Mouse (Mus musculus) cerebellum, adult 11 months (tissue): ENCODE measurements at regions not wholly inside any gene's neighbourhood (a gene's known extent, or its start where the extent isn't known, plus 50 kb on each side); places are given as distances from the start of the nearest gene placed in this dataset.

Source experiments
- DNase-seq: peaks from one replicate; pipeline ENCODE4 v3.0.0; 2022

DNA sequence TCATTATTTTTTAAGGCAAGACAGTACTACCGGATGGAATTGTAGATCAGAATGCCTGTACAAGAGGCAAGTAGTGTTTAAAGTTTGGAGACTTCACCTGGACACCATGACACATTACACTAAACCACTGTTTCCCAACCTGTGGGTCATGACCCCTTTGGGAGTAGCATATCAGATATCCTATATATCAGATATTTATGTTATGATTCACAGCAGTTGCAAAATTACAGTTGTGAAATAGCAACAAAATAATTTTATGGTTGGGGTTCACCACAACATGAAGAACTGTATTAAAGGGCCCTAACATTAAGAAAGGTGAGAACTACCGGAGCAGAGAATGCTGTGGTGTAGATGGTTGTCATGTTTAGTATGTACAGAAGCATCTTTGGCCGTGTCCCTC, 413.2 kb upstream of the Cd180 start:
- DNase-seq = no peak

DNA sequence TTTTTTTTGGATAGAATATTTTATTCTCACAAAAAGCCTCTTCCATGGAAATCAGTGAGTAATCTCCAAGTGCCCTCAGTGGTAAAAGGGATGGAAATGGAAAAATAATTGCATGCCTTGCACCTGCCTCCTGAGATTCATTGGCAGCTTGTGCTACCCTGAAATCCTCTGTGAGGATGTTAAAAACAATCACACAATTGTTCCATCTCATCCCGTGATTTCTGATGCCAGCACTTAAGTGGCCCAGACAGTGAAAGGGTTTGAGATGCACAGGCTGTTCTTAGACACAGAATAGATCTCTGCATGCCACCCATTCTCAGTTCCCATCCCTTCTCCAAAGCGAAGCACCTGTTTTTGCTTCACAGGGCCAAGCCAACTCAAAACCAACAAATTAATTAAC, 398.9 kb upstream of the Cd180 start:
- DNase-seq = no peak

DNA sequence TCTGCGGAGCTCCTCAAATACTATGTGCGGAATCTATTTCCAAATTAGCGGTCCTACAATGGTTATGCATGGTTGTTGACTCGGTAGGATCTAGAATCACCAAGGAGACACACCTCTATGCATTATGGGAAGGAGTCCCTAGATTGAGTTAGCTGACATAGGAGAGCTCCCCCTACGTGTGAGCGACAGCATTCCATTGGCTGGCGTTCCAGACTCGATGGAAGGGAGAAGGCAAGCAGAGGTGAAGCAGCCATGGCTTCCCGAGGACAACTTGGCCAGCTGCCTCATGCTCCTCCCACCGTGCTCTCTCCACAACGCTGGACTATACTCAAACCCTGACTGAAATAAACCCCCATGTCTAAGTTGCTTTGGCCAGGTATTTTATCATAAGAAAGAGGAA, 398.3 kb upstream of the Cd180 start:
- DNase-seq = no peak

DNA sequence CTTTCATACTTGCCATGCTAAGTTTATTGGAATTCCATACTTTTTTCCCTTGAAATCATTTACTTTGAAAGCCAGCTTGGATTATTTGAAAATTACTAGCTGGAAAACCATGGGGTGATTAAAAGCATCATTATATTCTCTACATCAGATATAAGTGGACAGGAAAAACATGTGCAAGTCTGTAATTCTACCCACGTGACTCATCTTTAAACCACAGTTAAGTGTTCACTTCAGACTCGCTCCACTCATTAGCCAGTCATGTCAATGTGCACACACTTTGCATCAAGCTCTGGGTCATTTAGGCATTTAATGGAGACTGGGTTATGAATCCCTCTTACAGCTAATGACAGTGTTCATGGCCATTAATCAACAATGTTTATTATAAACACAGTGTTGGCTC, 385.4 kb upstream of the Cd180 start:
- no peak for DNase-seq

DNA sequence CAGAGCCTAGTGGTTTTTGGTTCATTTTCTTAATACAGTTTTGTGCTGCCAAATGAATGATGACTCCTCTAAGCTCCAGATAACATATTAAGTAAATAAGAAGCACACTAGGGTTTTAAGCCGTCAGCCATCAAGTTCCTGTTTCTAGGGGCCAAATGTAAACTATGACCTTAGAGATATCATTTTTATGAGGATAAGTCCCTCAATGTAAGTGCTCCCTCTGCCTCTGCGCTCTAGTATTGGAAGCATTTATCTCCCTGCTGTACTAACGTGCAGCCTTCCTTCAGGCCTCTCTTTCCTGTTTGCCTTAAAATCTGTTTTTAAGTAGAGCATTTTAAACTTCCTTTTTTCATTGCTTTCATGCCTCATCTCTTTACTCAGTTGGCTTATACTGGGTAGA, 381.3 kb upstream of the Cd180 start:
- no peak for DNase-seq

DNA sequence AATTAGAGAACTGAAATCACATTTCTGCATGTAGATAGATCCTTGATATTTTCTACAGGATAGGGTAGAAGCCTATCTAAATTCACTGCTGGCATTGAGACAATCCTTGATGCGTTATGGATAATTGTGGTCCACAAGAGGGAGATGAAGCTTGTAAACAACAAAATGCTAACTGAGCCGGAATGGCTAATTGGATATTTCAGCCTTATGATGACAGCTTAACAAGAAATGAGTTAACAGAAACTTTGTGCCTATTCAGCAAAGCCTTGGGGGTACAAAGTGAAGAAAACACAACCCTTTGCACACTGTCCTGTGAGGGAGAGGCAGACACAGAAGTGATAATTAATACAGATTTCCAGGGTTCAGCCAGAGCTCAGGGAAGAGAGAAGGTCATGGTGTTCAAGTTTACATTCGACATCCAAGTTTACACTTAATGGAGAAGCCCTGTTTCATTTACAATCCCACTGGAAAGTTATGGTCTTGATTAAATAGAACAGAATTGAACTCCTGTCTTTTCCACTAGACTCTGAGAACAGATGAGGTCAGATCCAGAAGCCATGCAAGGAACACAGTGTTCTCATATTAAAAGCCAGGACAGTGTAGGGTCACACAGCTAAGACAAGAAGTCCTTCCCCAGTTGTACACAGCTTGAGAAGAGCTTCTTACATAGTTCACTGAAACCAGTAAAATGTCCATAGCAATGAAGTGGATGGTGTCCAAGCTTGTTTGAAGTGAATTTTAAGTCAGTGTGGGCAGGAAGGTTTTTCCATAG, 377.3 kb upstream of the Cd180 start:
- no peak for DNase-seq

DNA sequence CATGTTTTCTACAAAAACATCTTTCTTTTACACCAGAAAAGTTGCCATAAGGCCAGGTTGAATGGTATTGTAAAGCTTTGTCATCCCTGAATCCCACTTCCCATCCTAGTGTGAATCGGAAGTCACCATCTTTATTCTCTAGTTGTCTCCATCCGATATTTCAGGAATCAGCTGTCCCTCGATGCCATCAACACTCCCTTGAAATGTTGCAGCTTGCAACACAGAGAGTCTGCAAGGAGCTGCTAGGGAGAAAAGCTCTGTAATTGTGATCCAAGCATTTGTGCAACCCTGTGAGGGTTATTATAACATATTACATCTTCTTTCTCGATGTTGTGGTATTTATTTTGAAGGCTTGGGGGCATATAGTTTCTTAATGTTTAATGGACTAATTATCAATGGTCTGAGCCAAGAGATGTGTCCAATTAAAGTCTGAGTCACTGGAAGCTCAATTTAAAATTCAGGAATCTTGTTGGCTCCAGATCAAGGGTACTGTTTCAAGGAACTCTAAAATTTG, 374.4 kb upstream of the Cd180 start:
- DNase-seq = no peak

DNA sequence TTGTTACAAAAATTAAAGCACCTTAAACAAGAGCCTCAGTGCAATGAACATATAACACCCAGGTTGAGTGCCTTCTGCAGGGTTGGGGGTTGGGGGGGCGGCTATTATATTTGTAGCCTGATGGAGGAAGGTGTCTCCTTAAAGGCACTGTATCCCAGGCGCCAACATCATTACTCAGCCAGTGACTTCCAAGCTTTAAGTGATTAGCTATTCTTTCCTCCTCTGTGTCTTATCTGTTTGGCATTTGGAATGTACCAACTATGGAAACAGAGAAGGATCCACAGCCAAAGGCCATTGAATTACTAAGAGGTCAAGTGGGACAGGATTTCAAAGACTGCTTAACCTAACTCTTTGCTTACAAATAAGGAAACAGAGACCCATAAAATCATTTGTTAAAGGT, 373.9 kb upstream of the Cd180 start:
- DNase-seq = no peak

DNA sequence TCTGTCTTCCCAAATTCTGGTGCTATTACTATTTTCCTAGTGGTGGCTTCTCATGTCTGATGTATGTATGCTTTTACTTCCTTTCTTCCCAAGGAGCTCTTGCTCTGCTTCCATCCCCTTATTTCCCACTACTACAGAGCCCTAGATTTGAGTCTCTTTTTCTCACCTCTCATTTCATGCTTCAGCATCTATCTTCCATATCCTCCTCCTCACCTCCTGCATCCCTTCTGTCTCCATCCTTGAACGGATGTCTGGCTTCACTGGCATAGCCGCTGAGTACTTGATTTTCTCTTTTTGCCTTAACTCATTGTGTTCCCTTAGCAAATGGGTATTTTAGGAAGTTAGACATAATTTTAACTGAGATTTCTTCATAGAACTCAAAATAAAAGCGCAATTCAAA, 369.5 kb upstream of the Cd180 start:
- DNase-seq = no peak

DNA sequence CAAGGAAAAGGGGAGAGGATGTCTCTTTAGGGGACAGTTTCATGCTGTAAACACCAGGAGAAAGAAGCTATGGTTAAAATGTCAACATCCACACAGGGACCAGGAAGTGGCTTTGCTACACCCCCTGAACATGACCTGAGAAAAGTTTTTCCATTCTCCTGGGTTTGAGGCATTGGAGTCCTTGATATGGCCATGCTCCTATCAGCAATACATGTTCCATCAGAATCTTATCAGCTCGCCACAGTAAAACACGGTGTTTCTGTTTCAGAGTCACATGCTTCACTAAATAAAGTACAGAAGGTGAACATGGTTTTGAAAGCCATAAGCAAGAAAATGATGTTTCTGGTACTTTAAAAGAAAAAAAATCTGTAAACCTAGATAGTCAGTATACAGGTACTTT, 367.4 kb upstream of the Cd180 start:
- no peak for DNase-seq

DNA sequence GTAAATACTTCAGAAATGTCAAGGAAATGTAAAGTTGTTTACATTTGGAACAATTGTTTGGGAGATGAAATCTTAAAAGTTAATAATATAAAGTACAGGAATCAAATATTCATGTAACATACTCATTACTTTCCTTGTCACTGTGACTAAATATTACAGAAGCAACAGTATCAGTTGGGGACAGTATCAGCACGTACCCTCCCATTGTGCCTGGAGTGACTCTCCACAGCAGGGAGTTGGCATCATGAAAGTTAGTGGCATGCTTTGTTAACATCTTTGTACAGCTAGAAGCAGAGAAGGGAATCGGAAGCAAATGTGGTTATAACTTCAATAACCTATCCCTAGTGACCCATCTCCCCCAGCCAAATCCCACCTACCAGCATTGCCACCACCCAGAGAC, 366.8 kb upstream of the Cd180 start:
- DNase-seq = no peak

DNA sequence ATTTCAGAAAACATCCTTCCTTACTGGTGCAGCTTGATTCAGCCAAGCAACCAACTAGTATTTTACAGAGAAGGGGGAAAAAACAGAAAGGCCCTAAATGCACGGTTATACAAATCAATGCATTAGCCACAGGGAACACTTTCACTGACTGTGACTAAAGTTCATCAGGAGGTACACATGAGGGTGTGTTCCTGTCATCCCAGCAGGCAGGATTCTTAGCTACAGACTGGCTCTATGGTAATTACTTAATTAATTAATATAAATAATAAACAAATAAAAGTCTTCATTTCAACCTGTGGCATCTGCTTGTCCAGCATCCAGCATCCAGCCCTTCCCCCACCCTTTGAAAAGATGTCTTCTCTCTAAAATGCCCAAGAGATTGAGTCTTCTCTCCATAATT, 359.7 kb upstream of the Cd180 start:
- no peak for DNase-seq

DNA sequence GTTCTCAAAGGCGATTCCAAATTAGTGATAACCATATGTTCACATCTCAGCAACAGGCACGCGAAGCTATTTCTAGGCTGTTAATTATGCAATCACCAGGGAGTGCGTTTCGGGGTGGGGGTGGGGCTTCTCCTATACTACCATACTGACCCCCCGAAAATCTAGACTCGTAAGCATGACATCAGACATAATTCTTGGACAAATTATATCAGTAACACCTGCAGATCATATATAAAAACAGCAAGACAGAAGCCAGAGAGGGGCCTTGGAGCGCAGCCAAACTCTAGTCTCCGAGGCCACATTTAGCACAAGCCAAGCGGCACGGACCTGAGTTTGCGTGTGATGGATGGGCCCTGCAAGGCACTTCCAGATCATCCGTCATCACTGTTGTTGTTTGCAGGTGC, 359.2 kb upstream of the Cd180 start:
- peak; percentile 27 for DNase-seq

DNA sequence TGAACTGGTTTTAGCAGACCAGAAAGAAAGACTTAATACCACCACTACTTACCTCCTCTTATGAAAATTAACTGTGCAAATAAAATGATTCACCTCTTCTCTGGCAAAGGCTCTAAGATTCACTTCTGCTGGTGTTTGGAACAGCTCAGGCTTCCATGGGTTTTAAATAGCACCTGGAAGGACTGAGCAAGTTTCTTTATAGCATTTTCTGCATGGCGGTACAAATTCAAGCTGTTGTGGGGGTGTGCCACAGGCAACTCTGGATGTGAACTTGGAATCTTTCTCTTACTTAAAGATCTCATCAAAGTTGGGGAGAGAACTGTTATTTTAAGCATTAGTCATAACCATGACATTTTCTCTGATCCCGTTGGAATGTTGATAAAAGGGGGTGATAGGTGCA, 350.1 kb upstream of the Cd180 start:
- no peak for DNase-seq

DNA sequence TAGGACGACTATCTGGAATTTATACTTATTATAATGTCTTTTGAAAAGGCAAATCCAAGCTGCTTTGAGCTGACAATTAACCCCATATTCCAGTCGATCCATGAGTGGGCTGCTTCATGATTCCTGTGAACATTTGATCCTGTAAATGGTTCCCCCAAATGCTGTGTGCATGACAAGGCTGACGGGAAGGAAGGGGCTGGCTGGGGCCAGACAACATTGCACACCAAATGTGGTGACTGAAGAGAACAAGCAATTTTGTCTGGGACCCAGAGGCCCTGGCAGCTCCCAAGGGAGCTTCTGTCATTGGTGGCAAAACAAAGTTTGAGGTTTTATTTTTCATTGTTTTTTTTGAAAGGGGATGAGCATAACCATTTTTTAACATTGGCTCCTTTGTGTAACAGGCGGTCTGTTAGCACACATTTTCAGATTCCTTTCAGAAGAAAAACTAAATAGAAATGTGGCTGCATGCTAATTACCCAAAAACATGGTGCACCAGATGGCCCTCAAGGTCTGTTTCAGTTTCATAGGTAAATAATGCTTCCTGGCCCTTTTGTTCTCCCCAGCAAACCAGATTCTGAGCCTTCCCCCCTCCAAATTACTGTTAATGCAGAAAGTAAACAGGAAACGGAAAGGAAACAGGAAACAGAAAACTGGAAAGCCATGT, 348.6 kb upstream of the Cd180 start:
- DNase-seq = no peak

DNA sequence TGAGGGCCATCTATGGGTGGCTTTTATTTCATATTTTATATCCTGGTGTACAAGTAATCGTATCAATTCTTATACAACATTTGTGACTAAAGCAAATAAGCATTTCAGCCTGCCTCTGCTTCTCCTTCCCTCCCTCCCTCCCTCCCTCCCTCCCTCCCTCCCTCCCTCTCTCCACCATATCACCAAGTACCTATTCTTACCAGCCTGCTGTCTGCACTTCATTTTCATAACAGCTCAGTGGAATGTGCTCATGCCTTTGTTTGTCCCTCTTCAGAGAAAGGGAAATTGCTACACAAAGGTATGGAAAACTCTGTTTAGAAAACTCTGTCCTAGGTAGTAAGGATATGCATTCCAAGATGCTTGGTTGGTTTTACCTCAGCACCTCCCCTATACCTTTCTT, 343.9 kb upstream of the Cd180 start:
- no peak for DNase-seq

DNA sequence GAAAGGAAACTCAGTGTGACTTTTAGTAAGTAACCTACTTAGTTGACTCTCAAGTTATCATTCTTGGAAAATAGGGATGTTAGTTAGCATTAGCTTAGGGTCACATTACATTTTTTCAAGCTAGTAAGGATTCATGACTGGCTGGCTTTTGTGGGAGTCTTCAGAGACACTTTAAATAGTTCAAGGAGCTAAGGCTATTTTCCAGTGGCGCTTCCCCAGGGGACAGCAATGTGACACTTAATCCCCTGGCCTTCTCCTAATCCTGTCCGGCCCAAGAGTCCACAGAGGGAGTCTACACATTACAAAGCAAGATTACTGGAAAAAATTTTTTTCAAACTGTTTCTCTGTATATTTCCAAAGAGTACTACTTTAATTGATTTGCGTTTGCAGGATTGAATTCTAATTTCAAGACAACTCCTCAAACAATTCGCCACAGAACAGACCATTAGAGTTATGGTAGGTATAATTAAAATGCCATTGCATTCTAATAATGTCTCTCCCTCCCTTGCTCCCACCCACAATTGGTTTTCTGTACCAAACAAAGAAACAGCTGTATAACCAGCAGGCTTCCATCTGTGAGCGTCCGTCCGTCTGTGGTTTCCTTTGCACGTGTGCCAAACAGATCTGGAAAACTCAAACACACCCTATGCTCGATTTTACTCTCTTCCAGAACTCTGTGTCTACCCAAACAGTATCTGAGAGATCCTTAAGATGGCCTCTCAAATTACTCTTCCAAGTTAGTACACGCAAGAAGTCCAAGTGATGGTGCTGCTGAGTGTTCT, 341.1 kb upstream of the Cd180 start:
- DNase-seq = no peak

DNA sequence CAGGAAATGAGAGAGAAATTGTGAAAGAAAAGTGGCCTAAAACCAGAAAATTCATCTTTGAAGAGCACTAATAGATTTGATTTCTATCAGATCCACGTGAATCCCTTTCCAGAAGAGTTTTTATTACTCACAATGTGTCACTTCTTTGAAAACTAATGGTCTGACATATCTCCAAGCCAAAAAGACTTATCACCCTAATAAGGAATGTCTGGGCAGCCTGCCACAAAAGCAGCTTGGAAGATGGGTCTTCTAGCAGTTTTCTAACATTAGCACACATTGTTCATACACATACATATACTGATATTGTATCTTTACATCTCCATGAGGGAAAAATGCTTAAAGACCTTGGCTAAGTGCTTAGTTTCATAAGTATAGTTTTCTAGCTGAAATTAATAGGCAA, 337.8 kb upstream of the Cd180 start:
- no peak for DNase-seq

DNA sequence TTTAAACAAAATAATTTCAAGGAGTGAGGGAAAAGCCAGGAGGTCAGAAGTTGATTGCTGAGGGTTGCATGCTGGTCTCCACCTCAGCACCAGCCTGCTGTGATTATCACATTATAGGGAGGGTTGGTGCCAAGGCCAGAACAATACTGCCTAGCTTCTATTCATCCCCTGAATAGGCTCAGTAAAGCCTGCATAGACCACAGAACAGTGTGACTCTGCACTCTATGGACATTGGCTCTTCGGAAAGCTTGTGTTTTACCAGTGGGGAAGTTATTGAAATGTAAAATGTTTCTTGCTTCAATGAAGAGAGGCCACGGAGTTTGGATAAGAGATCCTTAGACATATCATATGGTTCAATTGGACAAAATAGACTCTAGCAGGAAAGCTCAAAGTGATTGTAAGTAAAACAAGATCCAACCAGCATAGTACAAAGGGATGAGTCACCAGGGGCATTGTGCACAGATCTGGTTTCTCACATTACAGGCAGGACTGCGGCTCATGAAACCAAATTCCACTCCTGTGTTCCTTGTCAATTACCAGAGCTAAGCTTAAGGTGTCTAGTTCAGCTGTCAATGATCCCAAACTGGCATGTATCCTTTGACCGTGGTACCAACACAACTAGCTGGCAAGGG, 320.8 kb upstream of the Cd180 start:
- DNase-seq = no peak

DNA sequence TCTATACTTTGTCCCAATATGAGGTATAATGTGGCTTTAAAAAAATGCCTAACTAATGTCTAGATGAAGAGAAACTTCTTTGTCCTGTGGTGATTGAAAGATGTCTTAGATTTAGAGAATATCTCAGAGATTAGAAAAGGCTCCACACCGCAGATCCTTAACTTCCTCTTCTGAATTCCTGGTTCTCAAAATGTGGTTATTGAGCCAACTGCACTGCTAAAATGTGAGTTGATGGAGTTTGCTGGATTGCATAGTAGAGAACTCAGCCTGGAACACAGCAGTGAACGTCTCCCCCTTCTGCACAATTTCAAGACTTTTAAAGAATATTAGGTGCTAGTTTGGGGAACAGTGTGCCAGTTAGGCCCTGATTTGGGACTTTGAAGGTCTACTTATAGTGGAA, 312.7 kb upstream of the Cd180 start:
- DNase-seq = no peak

DNA sequence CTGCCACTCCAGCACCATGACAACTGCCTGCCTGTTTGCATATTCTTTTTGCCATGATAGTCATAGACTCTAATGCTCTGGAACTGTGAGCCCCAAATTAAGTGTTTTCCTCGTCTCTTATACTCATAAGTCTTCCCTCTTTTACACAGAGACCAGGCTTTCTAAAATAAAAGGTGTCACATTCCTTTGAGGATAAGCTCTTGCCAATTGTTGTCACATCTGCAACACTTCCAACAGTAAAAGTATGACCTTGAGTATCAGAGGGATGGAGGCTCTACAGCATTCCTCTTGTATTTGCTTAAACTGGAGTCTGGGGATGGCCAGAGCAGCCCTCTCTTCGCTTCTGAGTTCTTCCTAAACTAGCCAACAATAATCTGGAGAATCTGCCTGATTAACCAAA, 301.4 kb upstream of the Cd180 start:
- no peak for DNase-seq

DNA sequence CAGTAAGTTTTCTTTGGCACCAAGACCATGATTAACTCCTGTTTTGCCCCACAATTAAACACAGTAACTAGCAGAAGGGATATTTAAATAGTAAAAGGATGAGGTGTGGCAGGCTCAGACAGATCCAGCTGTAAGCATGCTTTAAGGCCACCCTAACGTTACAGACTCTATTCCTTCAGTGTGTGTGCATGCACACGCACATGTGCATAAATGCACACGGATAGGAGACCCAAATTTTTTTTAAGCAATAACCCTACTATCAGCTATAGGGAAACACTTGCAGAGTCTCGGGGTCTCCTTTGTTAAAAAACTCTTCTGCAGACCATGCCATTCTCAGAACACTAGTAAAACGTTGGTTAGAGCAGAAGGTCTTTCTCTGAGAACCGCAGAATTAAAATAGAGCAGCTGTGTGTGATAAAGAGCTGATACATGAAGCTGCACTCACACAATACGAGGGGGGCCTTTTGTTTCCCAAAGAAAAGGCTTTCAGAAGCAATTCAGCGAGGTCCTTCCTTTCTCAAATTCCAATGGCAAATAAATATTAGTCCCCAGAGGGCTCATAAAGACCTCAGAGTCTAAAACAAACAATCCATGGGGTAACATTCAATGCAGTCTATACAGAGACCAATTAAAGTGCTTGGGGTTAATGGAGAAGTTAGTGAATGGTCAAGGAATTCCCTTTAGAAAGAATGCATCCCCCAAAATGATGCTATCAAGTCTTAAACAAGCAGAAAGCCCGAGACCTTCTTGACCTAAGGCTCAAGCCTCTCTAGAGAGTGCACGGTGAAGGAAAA, 300.3 kb upstream of the Cd180 start:
- no peak for DNase-seq

DNA sequence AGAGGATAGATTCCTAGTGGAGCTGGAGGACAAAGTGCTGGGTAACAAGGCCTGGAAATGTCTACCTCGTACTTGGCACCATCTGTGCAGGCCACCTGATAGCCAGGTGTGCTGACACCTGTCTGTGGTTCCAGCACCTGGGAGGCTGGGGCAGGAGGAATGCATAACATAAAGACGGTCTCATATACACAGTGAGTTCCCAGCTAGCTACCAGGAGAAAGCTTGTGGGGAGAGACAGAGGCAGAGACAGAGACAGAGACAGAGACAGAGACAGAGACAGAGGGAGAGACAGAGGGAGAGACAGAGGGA, 299.7 kb upstream of the Cd180 start:
- no peak for DNase-seq
